Mouse (Mus musculus): ENCODE data around the gene Usp1. TPM values are rescaled to one million over a fixed set of nuclear protein-coding genes. Genes with fewer than 3 reads are reported as not detected.
"Not testable (repeated sequence)": the region's sequence is repeated elsewhere in the genome, so short reads cannot be mapped to it uniquely, and the experiment has no call there.

Gene Usp1
- total RNA-seq, 2 experiments from 2014 or later = 11.2 to 12.1 TPM

GRCm38 (mm10) chr4:98925250-98925781, 1.7 kb downstream of the Usp1 start:
- Histone ChIP-seq H3K4me3 (peak overlapping the region; percentile 95), H3K27ac (no peak overlapping the region)
- no peak for TF ChIP-seq CTCF (IDR thresholded peaks at IDR 0.05)
- no peak for DNase-seq
- intact Hi-C loops (cut with DNase I) = loop anchor here (5.0 kb wide), 1 partner anchor 267 kb away; the partner anchor contains the start of gene Atg4c

GRCm38 (mm10) chr4:98936036-98936435, 12.4 kb downstream of the Usp1 start:
- no peak for TF ChIP-seq CTCF (IDR thresholded peaks at IDR 0.05)
- no peak overlapping the region for H3K4me3 ChIP-seq
- no peak overlapping the region for H3K27ac ChIP-seq
- intact Hi-C loops (cut with DNase I) = no loop called here
- DNase-seq = no peak

- DNase-seq; H3K4me3 ChIP-seq; H3K27ac ChIP-seq; intact Hi-C loops (cut with DNase I): not testable (repeated sequence)
- TF ChIP-seq CTCF (IDR thresholded peaks at IDR 0.05) = peak; percentile 39
Measured at GRCm38 (mm10) chr4:98938210-98938609, 14.6 kb downstream of the Usp1 start.

- Histone ChIP-seq H3K4me3 (no peak overlapping the region), H3K27ac (no peak overlapping the region)
- intact Hi-C loops (cut with DNase I) = no loop called here
- no peak for DNase-seq
- no peak for TF ChIP-seq CTCF (IDR thresholded peaks at IDR 0.05)
Measured at GRCm38 (mm10) chr4:98950563-98950962, 27.0 kb downstream of the Usp1 start.

GRCm38 (mm10) chr4:98955986-98956385, 32.4 kb downstream of the Usp1 start:
- no peak for DNase-seq
- intact Hi-C loops (cut with DNase I) = no loop called here
- TF ChIP-seq CTCF (IDR thresholded peaks at IDR 0.05) = no peak
- Histone ChIP-seq H3K4me3 (no peak overlapping the region), H3K27ac (no peak overlapping the region)

GRCm38 (mm10) chr4:98960243-98960642, 36.6 kb downstream of the Usp1 start:
- Histone ChIP-seq H3K27ac (no peak overlapping the region), H3K4me3 (no peak overlapping the region)
- intact Hi-C loops (cut with DNase I) = no loop called here
- DNase-seq = no peak
- TF ChIP-seq CTCF (IDR thresholded peaks at IDR 0.05) = no peak

GRCm38 (mm10) chr4:98969946-98970345, 46.3 kb downstream of the Usp1 start:
- intact Hi-C loops (cut with DNase I) = loop anchor here (5.0 kb wide), 1 partner anchor 212 kb away; no protein-coding TSS in a partner anchor
- Histone ChIP-seq H3K27ac (no peak overlapping the region), H3K4me3 (no peak overlapping the region)
- DNase-seq = no peak
- TF ChIP-seq CTCF (IDR thresholded peaks at IDR 0.05) = peak; percentile 43; the same call in 1 of the 2 replicates

- DNase-seq = no peak
- TF ChIP-seq CTCF (IDR thresholded peaks at IDR 0.05) = no peak
- intact Hi-C loops (cut with DNase I) = no loop called here
- Histone ChIP-seq H3K4me3 (no peak overlapping the region), H3K27ac (no peak overlapping the region)
Measured at GRCm38 (mm10) chr4:98975741-98976140, 52.1 kb downstream of the Usp1 start.

- H3K27ac ChIP-seq; intact Hi-C loops (cut with DNase I); H3K4me3 ChIP-seq; DNase-seq: not testable (repeated sequence)
Measured at GRCm38 (mm10) chr4:98978288-98978687, 54.7 kb downstream of the Usp1 start.

- no peak for DNase-seq
- no peak overlapping the region for H3K4me3 ChIP-seq
- no peak overlapping the region for H3K27ac ChIP-seq
- TF ChIP-seq CTCF (IDR thresholded peaks at IDR 0.05) = no peak
- intact Hi-C loops (cut with DNase I) = no loop called here
Measured at GRCm38 (mm10) chr4:98978693-98979092, 55.1 kb downstream of the Usp1 start.

GRCm38 (mm10) chr4:98979976-98980375, 56.4 kb downstream of the Usp1 start:
- H3K27ac ChIP-seq; H3K4me3 ChIP-seq; intact Hi-C loops (cut with DNase I); DNase-seq: not testable (repeated sequence)

- TF ChIP-seq CTCF (IDR thresholded peaks at IDR 0.05) = no peak
- H3K27ac ChIP-seq = no peak overlapping the region
- DNase-seq = no peak
- intact Hi-C loops (cut with DNase I) = no loop called here
- H3K4me3 ChIP-seq = no peak overlapping the region
Measured at GRCm38 (mm10) chr4:98984701-98985100, 61.1 kb downstream of the Usp1 start.

Other genes with a start within 250 kb of the Usp1 start
- not detected for gene L1td1, start 197.1 kb upstream of the Usp1 start, total RNA-seq (2021)
- 1 to 10 TPM in 1 of 2 experiments, under 1 TPM in 1; 0.69 to 1.3 TPM for gene Kank4, start 106.3 kb upstream of the Usp1 start, total RNA-seq (2021)
- gene I0C0044D17Rik, start 100.0 kb upstream of the Usp1 start, total RNA-seq (2021) = not detected
- gene Angptl3, start 107.1 kb downstream of the Usp1 start, total RNA-seq (2021) = not detected
- gene Dock7, start 197.1 kb downstream of the Usp1 start, total RNA-seq (2021) = 1 to 10 TPM; 6.4 to 9.1 TPM

Measured in gastrocnemius, adult 2 months (tissue).